Mouse (Mus musculus): Measurements from ENCODE around the gene Gm10491. TPM values are rescaled to one million over a fixed set of nuclear protein-coding genes. Genes with fewer than 3 reads are reported as not detected.
A peak's percentile ranks its signal among the peaks of the same experiment; 100 is the strongest.

The Gm10491 gene
- total RNA-seq, 2 experiments from 2014 or later: not detected

- DNase-seq (ENCODE audit: low spot score): peak; percentile 91
These were observed 23.6 kb downstream of the Gm10491 start, which contains the start of gene Slc35a2 for GRCm38 (mm10) chrX:7883841-7884567. Gene Slc35a2 (plus strand): TSS chrX:7884028.

GRCm38 (mm10) chrX:7879819-7880218 lies 27.8 kb downstream of the Gm10491 start:
- DNase-seq (ENCODE audit: low spot score): peak; percentile 51

GRCm38 (mm10) chrX:7878495-7878894 lies 29.1 kb downstream of the Gm10491 start:
- no peak for DNase-seq (ENCODE audit: low spot score)

GRCm38 (mm10) chrX:7878007-7878419 lies 29.6 kb downstream of the Gm10491 start, which contains the start of gene Pim2:
Gene Pim2 (plus strand): TSS chrX:7878262.
- DNase-seq (ENCODE audit: low spot score): peak; percentile 70

GRCm38 (mm10) chrX:7869826-7870225 lies 37.8 kb downstream of the Gm10491 start:
- DNase-seq (ENCODE audit: low spot score): no peak

- DNase-seq (ENCODE audit: low spot score): no peak
These were observed 39.1 kb downstream of the Gm10491 start for GRCm38 (mm10) chrX:7868506-7868905.

GRCm38 (mm10) chrX:7867141-7867540 lies 40.5 kb downstream of the Gm10491 start:
- DNase-seq (ENCODE audit: low spot score): no peak

- DNase-seq (ENCODE audit: low spot score): no peak
These were observed 41.8 kb downstream of the Gm10491 start for GRCm38 (mm10) chrX:7865786-7866185.

- DNase-seq (ENCODE audit: low spot score): no peak
These were observed 42.3 kb downstream of the Gm10491 start for GRCm38 (mm10) chrX:7865343-7865742.

- no peak for DNase-seq (ENCODE audit: low spot score)
These were observed 43.1 kb downstream of the Gm10491 start for GRCm38 (mm10) chrX:7864551-7864950.

GRCm38 (mm10) chrX:7863181-7863580 lies 44.5 kb downstream of the Gm10491 start:
- no peak for DNase-seq (ENCODE audit: low spot score)

GRCm38 (mm10) chrX:7859191-7859753 lies 48.4 kb downstream of the Gm10491 start:
- DNase-seq (ENCODE audit: low spot score): no peak

Other genes starting within 250 kb of the Gm10491 start
- gene Plp2, start 236.4 kb downstream of the Gm10491 start, total RNA-seq (2021): 10 to 100 TPM; 30.3 to 35.0 TPM
- 10 to 100 TPM; 30.6 to 33.7 TPM for gene Magix, start 226.6 kb downstream of the Gm10491 start, total RNA-seq (2021)
- gene Gpkow, start 210.7 kb downstream of the Gm10491 start, total RNA-seq (2021): 10 to 100 TPM; 14.3 to 15.0 TPM
- 10 to 100 TPM; 32.4 to 37.1 TPM for gene Wdr45, start 193.5 kb downstream of the Gm10491 start, total RNA-seq (2021)
- gene Gm45208, start 185.6 kb downstream of the Gm10491 start, total RNA-seq (2021): under 1 TPM in 1 of 2 experiments, not detected in 1; 0.45 TPM
- 1 to 10 TPM; 5.0 to 5.6 TPM for gene Praf2, start 179.4 kb downstream of the Gm10491 start, total RNA-seq (2021)
- under 1 TPM; 0.34 to 0.50 TPM for gene Ccdc120, start 156.9 kb downstream of the Gm10491 start, total RNA-seq (2021)
- gene Tfe3, start 145.3 kb downstream of the Gm10491 start, total RNA-seq (2021): 1 to 10 TPM; 7.9 to 9.2 TPM
- gene Gripap1, start 118.1 kb downstream of the Gm10491 start, total RNA-seq (2021): 10 to 100 TPM; 16.7 to 19.5 TPM
- under 1 TPM in 1 of 2 experiments, not detected in 1; 0.12 TPM for gene Kcnd1, start 85.5 kb downstream of the Gm10491 start, total RNA-seq (2021)
- 10 to 100 TPM; 14.6 to 17.1 TPM for gene Otud5, start 66.5 kb downstream of the Gm10491 start, total RNA-seq (2021)
- 1 to 10 TPM; 1.5 to 1.9 TPM for gene Pim2, start 29.6 kb downstream of the Gm10491 start, total RNA-seq (2021)
- 1 to 10 TPM; 7.7 to 9.5 TPM for gene Slc35a2, start 23.8 kb downstream of the Gm10491 start, total RNA-seq (2021)
- gene Pqbp1, start 8.6 kb downstream of the Gm10491 start, total RNA-seq (2021): 10 to 100 TPM; 22.3 to 23.5 TPM
- 10 to 100 TPM; 42.7 to 47.6 TPM for gene Timm17b, start 8.5 kb downstream of the Gm10491 start, total RNA-seq (2021)
- not detected for gene Gm10490, start 1.7 kb upstream of the Gm10491 start, total RNA-seq (2021)
- not detected for gene Pcsk1n, start 12.0 kb upstream of the Gm10491 start, total RNA-seq (2021)
- gene Eras, start 20.8 kb upstream of the Gm10491 start, total RNA-seq (2021): not detected
- 1 to 10 TPM; 3.6 to 5.0 TPM for gene Hdac6, start 40.1 kb upstream of the Gm10491 start, total RNA-seq (2021)
- gene Gata1, start 70.2 kb upstream of the Gm10491 start, total RNA-seq (2021): not detected
- not detected for gene Glod5, start 110.7 kb upstream of the Gm10491 start, total RNA-seq (2021)
- gene Suv39h1, start 166.9 kb upstream of the Gm10491 start, total RNA-seq (2021): 1 to 10 TPM; 4.5 TPM
- under 1 TPM; 0.21 to 0.52 TPM for gene Was, start 182.7 kb upstream of the Gm10491 start, total RNA-seq (2021)
- gene Wdr13, start 225.1 kb upstream of the Gm10491 start, total RNA-seq (2021): 10 to 100 TPM in 1 of 2 experiments, 1 to 10 TPM in 1; 8.7 to 10.1 TPM
- 10 to 100 TPM; 48.0 to 90.4 TPM for gene Rbm3, start 238.0 kb upstream of the Gm10491 start, total RNA-seq (2021)